Mouse (Mus musculus) cerebellum, adult 11 months (tissue): ENCODE data around the gene Gm7233.
"Not testable (repeated sequence)": the region's sequence is repeated elsewhere in the genome, so short reads cannot be mapped to it uniquely, and the experiment has no call there.

Experiments
- DNase-seq: peaks from one replicate; pipeline ENCODE4 v3.0.0; 2022

The Gm7233 gene

GRCm38 (mm10) chr14:43179567-43179966 lies at the start of gene Gm7233:
Gene Gm7233, plus strand, starts transcription at chr14:43179867.
- not testable (repeated sequence) for DNase-seq

- DNase-seq, result not testable (repeated sequence)
These were observed 12.5 kb upstream of the Gm7233 start for GRCm38 (mm10) chr14:43167189-43167588.

DNA sequence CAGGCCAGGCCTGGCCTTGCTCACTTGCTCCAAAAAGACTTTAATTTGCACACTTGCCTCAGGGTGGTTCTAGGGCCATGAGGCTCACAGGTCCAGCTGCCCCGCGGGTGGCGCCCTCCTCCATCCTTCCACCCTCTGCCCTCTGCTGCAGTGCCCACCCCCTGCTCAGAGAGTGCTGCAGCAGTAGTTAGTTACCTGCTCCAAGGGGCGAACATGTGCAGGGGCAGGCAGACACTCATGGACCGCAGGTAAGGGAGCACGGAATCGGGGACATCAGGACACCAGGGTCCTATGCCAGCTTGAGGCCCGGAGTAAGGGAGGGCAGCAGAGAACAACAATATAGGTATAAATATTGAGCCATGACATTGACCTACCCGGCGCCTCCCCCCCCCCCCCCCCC lies 11.7 kb upstream of the Gm7233 start:
- DNase-seq, result not testable (repeated sequence)

DNA sequence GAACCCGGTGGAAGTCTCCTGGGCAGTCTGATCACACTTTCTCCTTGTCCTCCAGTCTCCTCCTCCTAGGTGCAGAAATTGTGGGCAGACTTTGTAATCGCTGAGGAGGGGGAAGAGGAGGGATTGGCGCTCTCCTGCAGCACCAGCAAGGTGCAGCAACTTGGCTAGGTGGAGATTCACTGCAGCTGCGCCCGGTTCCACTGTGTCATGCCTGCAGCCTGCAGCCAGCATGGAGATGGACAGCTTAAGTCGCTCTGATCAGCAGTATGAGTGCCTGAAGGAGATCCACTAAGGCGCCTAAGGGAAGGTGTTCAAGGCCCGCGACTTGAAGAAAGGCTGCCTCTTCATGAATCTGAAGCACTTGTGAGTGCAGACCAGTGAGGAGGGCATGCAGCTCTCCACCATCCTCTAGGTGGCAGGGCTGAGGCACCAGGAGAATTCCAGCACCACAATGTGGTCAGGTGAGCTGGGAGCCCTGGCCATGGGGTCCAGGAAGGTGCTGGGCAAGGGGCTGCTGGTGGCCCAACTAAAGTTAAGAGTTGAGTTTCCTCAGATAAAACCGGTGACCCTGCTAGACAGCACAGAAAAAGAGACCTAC lies 11.0 kb upstream of the Gm7233 start:
- DNase-seq, result not testable (repeated sequence)

- not testable (repeated sequence) for DNase-seq
These were observed 55.5 kb downstream of the Gm7233 start, which contains the start of gene Gm8122 for GRCm38 (mm10) chr14:43235204-43235603. Gene Gm8122, minus strand, starts transcription at chr14:43235304.
